Mouse (Mus musculus) heart, adult 9 months (tissue): Measurements from ENCODE around the gene Atp8a2.
A peak's percentile ranks its signal among the peaks of the same experiment; 100 is the strongest.

ENCODE experiments used
- DNase-seq, 2 experiments: peaks; one replicate each; pipeline ENCODE4 v3.0.0; 2022; ENCODE audit warnings: low spot score in 2 of 2

Gene Atp8a2

GRCm38 (mm10) chr14:60196884-60197283, at the start of gene Atp8a2:
Gene Atp8a2, minus strand, starts transcription at chr14:60197179.
- peak in 1 of 2 experiments; percentile 2 for DNase-seq

GRCm38 (mm10) chr14:60238551-60238950, 41.6 kb upstream of the Atp8a2 start:
- DNase-seq: peak in 1 of 2 experiments; percentile 16

GRCm38 (mm10) chr14:60219886-60220285, 22.9 kb upstream of the Atp8a2 start:
- DNase-seq: no peak

GRCm38 (mm10) chr14:60217616-60218015, 20.6 kb upstream of the Atp8a2 start:
- no peak for DNase-seq

GRCm38 (mm10) chr14:60216125-60216524, 19.1 kb upstream of the Atp8a2 start:
- DNase-seq: no peak

GRCm38 (mm10) chr14:60215000-60215399, 18.0 kb upstream of the Atp8a2 start:
- DNase-seq: no peak

GRCm38 (mm10) chr14:60214040-60214439, 17.1 kb upstream of the Atp8a2 start:
- DNase-seq: no peak

GRCm38 (mm10) chr14:60209166-60209565, 12.2 kb upstream of the Atp8a2 start:
- no peak for DNase-seq

GRCm38 (mm10) chr14:60204993-60205392, 8.0 kb upstream of the Atp8a2 start:
- no peak for DNase-seq

- DNase-seq: no peak
Measured at GRCm38 (mm10) chr14:60195999-60196398, 980 bp downstream of the Atp8a2 start.

- no peak for DNase-seq
Measured at GRCm38 (mm10) chr14:60194606-60195005, 2.4 kb downstream of the Atp8a2 start.

- peak; percentile 13 to 17 for DNase-seq
Measured at GRCm38 (mm10) chr14:60189771-60190170, 7.2 kb downstream of the Atp8a2 start.

- no peak for DNase-seq
Measured at GRCm38 (mm10) chr14:60188201-60188825, 8.7 kb downstream of the Atp8a2 start.

GRCm38 (mm10) chr14:60181306-60181705, 15.7 kb downstream of the Atp8a2 start:
- no peak for DNase-seq

GRCm38 (mm10) chr14:60178571-60178955, 18.4 kb downstream of the Atp8a2 start:
- no peak for DNase-seq

- DNase-seq: no peak
Measured at GRCm38 (mm10) chr14:60177614-60178570, 19.1 kb downstream of the Atp8a2 start.

- DNase-seq: no peak
Measured at GRCm38 (mm10) chr14:60176891-60177613, 19.9 kb downstream of the Atp8a2 start.

GRCm38 (mm10) chr14:60176469-60176890, 20.5 kb downstream of the Atp8a2 start:
- DNase-seq: no peak

- DNase-seq: peak in 1 of 2 experiments; percentile 15
Measured at GRCm38 (mm10) chr14:60172286-60173055, 24.5 kb downstream of the Atp8a2 start.

GRCm38 (mm10) chr14:60170845-60171610, 26.0 kb downstream of the Atp8a2 start:
- DNase-seq: no peak

- no peak for DNase-seq
Measured at GRCm38 (mm10) chr14:60163367-60163766, 33.6 kb downstream of the Atp8a2 start.
